In the genomic region with DNA sequence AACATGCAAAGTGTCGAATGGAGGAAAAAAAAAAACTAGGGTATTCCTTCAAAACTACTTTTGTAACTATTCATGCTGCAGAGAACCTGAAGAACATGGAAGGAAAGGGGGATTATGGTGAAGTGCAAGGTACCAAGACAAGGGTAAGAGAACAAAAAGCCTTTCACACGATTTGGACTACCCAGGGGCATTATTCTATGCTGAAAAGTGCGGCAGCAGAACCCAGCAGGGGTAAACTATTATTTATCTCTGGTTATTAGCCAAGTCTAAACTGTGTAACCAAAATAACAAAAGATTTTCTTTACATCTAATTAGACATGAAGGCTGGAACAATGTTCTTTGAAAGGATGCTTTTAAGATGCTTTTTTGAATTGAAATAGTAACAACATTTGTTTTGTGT, we compare ENCODE assay signal across 15 mouse cellular contexts.
"Had no signal": no experiment of that assay in that cellular context is flagged by ENCODE, and none has a peak within 500 bp of the region (broad histone marks: within the 10 kb centered on the region; RNA-seq: fewer than 3 reads in every experiment).

No protein-coding gene starts in this region.

- H3K27me3 ChIP-seq: kidney, embryonic 15.5 days; liver, embryonic 13.5 days; midbrain, embryonic 12.5 days had no signal

- H3K9me3 ChIP-seq: kidney, embryonic 15.5 days; liver, embryonic 13.5 days; midbrain, embryonic 12.5 days had no signal

- H3K4me3 ChIP-seq: kidney, embryonic 15.5 days; left cerebral cortex, adult 2 months; liver, embryonic 13.5 days; midbrain, embryonic 12.5 days had no signal

- H3K4me1 ChIP-seq: kidney, embryonic 15.5 days; liver, embryonic 13.5 days; midbrain, embryonic 12.5 days had no signal

- H3K4me2 ChIP-seq: kidney, embryonic 15.5 days; liver, embryonic 13.5 days; midbrain, embryonic 12.5 days had no signal

- H3K36me3 ChIP-seq: kidney, embryonic 15.5 days; liver, embryonic 13.5 days; midbrain, embryonic 12.5 days had no signal

- DNase-seq: kidney, adult 11 months; kidney, adult 8-10 months; kidney, postnatal 10 days; kidney, postnatal 36 days; layer of hippocampus, postnatal 36 days; liver, embryonic 13.5 days; lung, adult 2 months; lung, postnatal 14 days; lung, postnatal 4 days; right cerebral cortex, postnatal 25 days; thymus, adult 18-20 months; thymus, postnatal 36 days had no signal

- H3K9ac ChIP-seq: kidney, embryonic 15.5 days; liver, embryonic 13.5 days; midbrain, embryonic 12.5 days had no signal

- H3K27ac ChIP-seq: kidney, embryonic 15.5 days; left cerebral cortex, adult 2 months; liver, embryonic 13.5 days; midbrain, embryonic 12.5 days had no signal
